Mouse (Mus musculus): ENCODE data around the gene Ric1.

Ric1 gene

GRCm38 (mm10) chr19:29610907-29611306 is 88.8 kb downstream of the Ric1 start:
- no peak for DNase-seq (ENCODE audit: low spot score)

- DNase-seq (ENCODE audit: low spot score) = no peak
Measured at GRCm38 (mm10) chr19:29612102-29612501, 90.0 kb downstream of the Ric1 start.

GRCm38 (mm10) chr19:29641055-29641454 is 119.0 kb downstream of the Ric1 start:
- DNase-seq (ENCODE audit: low spot score) = peak; percentile 53

GRCm38 (mm10) chr19:29641510-29641909 is 119.4 kb downstream of the Ric1 start:
- no peak for DNase-seq (ENCODE audit: low spot score)

GRCm38 (mm10) chr19:29642211-29642610 is 120.1 kb downstream of the Ric1 start:
- DNase-seq (ENCODE audit: low spot score) = no peak

GRCm38 (mm10) chr19:29643194-29643922 is 121.3 kb downstream of the Ric1 start:
- DNase-seq (ENCODE audit: low spot score) = no peak

- DNase-seq (ENCODE audit: low spot score) = no peak
Measured at GRCm38 (mm10) chr19:29644747-29645146, 122.7 kb downstream of the Ric1 start.

GRCm38 (mm10) chr19:29647651-29648549 is 125.8 kb downstream of the Ric1 start, which contains the start of gene Ermp1:
Gene Ermp1, minus strand, starts transcription at chr19:29648415.
- DNase-seq (ENCODE audit: low spot score) = peak; percentile 89

GRCm38 (mm10) chr19:29648550-29648914 is 126.5 kb downstream of the Ric1 start:
- DNase-seq (ENCODE audit: low spot score) = no peak

GRCm38 (mm10) chr19:29649683-29650082 is 127.6 kb downstream of the Ric1 start:
- DNase-seq (ENCODE audit: low spot score) = no peak

GRCm38 (mm10) chr19:29653768-29654265 is 131.7 kb downstream of the Ric1 start:
- DNase-seq (ENCODE audit: low spot score) = no peak

GRCm38 (mm10) chr19:29655148-29655547 is 133.1 kb downstream of the Ric1 start:
- DNase-seq (ENCODE audit: low spot score) = no peak

- DNase-seq (ENCODE audit: low spot score) = no peak
Measured at GRCm38 (mm10) chr19:29656029-29656428, 133.9 kb downstream of the Ric1 start.
